Mouse (Mus musculus) adrenal gland, postnatal 4 days (tissue): Measurements from ENCODE around the gene Mtus2. TPM values are rescaled to one million over a fixed set of nuclear protein-coding genes. Genes with fewer than 3 reads are reported as not detected.
"Not testable (repeated sequence)": the region's sequence is repeated elsewhere in the genome, so short reads cannot be mapped to it uniquely, and the experiment has no call there.

Experiments used
- DNase-seq, 2 experiments: peaks; one replicate each; pipeline ENCODE4 v3.0.0; 2021 to 2022; ENCODE audit warnings: low spot score in 2 of 2, mixed read lengths in 2 of 2
- total RNA-seq, 2 experiments: library from RNA; stranded (reverse); gene quantifications; 2 replicates each; pipeline ENCODE4 v1.2.3; 2021

Gene Mtus2
- total RNA-seq, 2 experiments from 2014 or later: 5.9 to 7.5 TPM

GRCm38 (mm10) chr5:148272065-148272464 is 314.9 kb downstream of the Mtus2 start:
- DNase-seq: no peak

GRCm38 (mm10) chr5:148272771-148273170 is 315.7 kb downstream of the Mtus2 start:
- no peak for DNase-seq

- no peak for DNase-seq
Measured at GRCm38 (mm10) chr5:148278233-148278632, 321.1 kb downstream of the Mtus2 start.

GRCm38 (mm10) chr5:148280321-148280720 is 323.2 kb downstream of the Mtus2 start:
- no peak for DNase-seq

- DNase-seq: no peak
Measured at GRCm38 (mm10) chr5:148282093-148282492, 325.0 kb downstream of the Mtus2 start.

GRCm38 (mm10) chr5:148282631-148283030 is 325.5 kb downstream of the Mtus2 start:
- DNase-seq: no peak

GRCm38 (mm10) chr5:148283177-148283576 is 326.1 kb downstream of the Mtus2 start:
- DNase-seq: no peak

- DNase-seq: no peak
Measured at GRCm38 (mm10) chr5:148283584-148283983, 326.5 kb downstream of the Mtus2 start.

- DNase-seq: no peak
Measured at GRCm38 (mm10) chr5:148287529-148287928, 330.4 kb downstream of the Mtus2 start.

- no peak for DNase-seq
Measured at GRCm38 (mm10) chr5:148288804-148289203, 331.7 kb downstream of the Mtus2 start.

GRCm38 (mm10) chr5:148289951-148290350 is 332.8 kb downstream of the Mtus2 start:
- DNase-seq: no peak

- DNase-seq: no peak
Measured at GRCm38 (mm10) chr5:148292862-148293261, 335.7 kb downstream of the Mtus2 start.

GRCm38 (mm10) chr5:148293346-148293745 is 336.2 kb downstream of the Mtus2 start:
- no peak for DNase-seq

- no peak for DNase-seq
Measured at GRCm38 (mm10) chr5:148302968-148303367, 345.8 kb downstream of the Mtus2 start.

GRCm38 (mm10) chr5:148304112-148304511 is 347.0 kb downstream of the Mtus2 start:
- DNase-seq: no peak

- no peak for DNase-seq
Measured at GRCm38 (mm10) chr5:148310790-148311189, 353.7 kb downstream of the Mtus2 start.

- DNase-seq: no peak
Measured at GRCm38 (mm10) chr5:148312443-148312842, 355.3 kb downstream of the Mtus2 start.

GRCm38 (mm10) chr5:148314931-148315330 is 357.8 kb downstream of the Mtus2 start:
- no peak for DNase-seq

- no peak for DNase-seq
Measured at GRCm38 (mm10) chr5:148325317-148325885, 368.3 kb downstream of the Mtus2 start.

- DNase-seq: not testable (repeated sequence)
Measured at GRCm38 (mm10) chr5:148326295-148326694, 369.2 kb downstream of the Mtus2 start.

GRCm38 (mm10) chr5:148328982-148329381 is 371.9 kb downstream of the Mtus2 start:
- no peak for DNase-seq

GRCm38 (mm10) chr5:148331229-148331776 is 374.2 kb downstream of the Mtus2 start:
- DNase-seq: no peak

- no peak for DNase-seq
Measured at GRCm38 (mm10) chr5:148331926-148332621, 375.0 kb downstream of the Mtus2 start.
